Mouse (Mus musculus): ENCODE data around the gene Vmn2r87. TPM values are rescaled to one million over a fixed set of nuclear protein-coding genes. Genes with fewer than 3 reads are reported as not detected.
"Not testable (repeated sequence)": the region's sequence is repeated elsewhere in the genome, so short reads cannot be mapped to it uniquely, and the experiment has no call there.

The Vmn2r87 gene
- polyA plus RNA-seq (2015; fragmentation: Nextera tagmentation; extraction: Ambion mirVana) = 0.08 TPM in 1 of 2 replicates, not detected in the other

- Histone ChIP-seq H3K9ac (no peak within 1 kb of the TSS), H3K27me3 (no peaks in the 10 kb centered on the region), H3K36me3 (no peaks in the 10 kb centered on the region), H3K4me3 (no peak within 1 kb of the TSS), H3K4me1 (replicated peaks) (no peaks in the 10 kb centered on the region), H3K9me3 (no peaks in the 10 kb centered on the region), H3K4me2 (no peak within 1 kb of the TSS), H3K27ac (replicated peaks) (no peak within 1 kb of the TSS)
- ATAC-seq (ENCODE audit: low read depth) = no peak
Measured at GRCm38 (mm10) chr10:130497296-130497695, at the start of gene Vmn2r87. Vmn2r87 (minus strand) TSS chr10:130497396.

GRCm38 (mm10) chr10:130544331-130544730 lies 47.1 kb upstream of the Vmn2r87 start:
- H3K9ac ChIP-seq; H3K4me3 ChIP-seq; ATAC-seq (ENCODE audit: low read depth); H3K27me3 ChIP-seq; H3K36me3 ChIP-seq; H3K4me1 ChIP-seq (replicated peaks); H3K9me3 ChIP-seq; H3K4me2 ChIP-seq; H3K27ac ChIP-seq (replicated peaks): not testable (repeated sequence)
- 75% methylated on average over 1 of the region's 1 CpGs for WGBS

- peak overlapping the region; percentile 70 for H3K27ac ChIP-seq (replicated peaks)
Measured at GRCm38 (mm10) chr10:130541931-130542691, 44.9 kb upstream of the Vmn2r87 start.

GRCm38 (mm10) chr10:130536101-130536500 lies 38.9 kb upstream of the Vmn2r87 start:
- ATAC-seq (ENCODE audit: low read depth) = no peak
- no peak overlapping the region for H3K4me2 ChIP-seq
- H3K9me3 ChIP-seq = no peaks in the 10 kb centered on the region
- no peaks in the 10 kb centered on the region for H3K4me1 ChIP-seq (replicated peaks)
- no peaks in the 10 kb centered on the region for H3K27me3 ChIP-seq
- H3K4me3 ChIP-seq = no peak overlapping the region
- H3K36me3 ChIP-seq = no peaks in the 10 kb centered on the region
- no peak overlapping the region for H3K9ac ChIP-seq
- no peak overlapping the region for H3K27ac ChIP-seq (replicated peaks)
- 74% methylated on average over 3 of the region's 3 CpGs for WGBS

More at GRCm38 (mm10) chr10:130541931-130542691, 44.9 kb upstream of the Vmn2r87 start:
- Histone ChIP-seq H3K9ac (peak overlapping the region; percentile 73), H3K4me3 (peak overlapping the region; percentile 54), H3K4me2 (peak overlapping the region; percentile 65)
- ATAC-seq (ENCODE audit: low read depth) = peak; percentile 99
- H3K9me3 ChIP-seq; H3K4me1 ChIP-seq (replicated peaks); H3K27me3 ChIP-seq; H3K36me3 ChIP-seq: not testable (repeated sequence)
- 0% methylated on average over 21 of the region's 21 CpGs for WGBS

GRCm38 (mm10) chr10:130527926-130528325 lies 30.7 kb upstream of the Vmn2r87 start:
- no peak for ATAC-seq (ENCODE audit: low read depth)
- no peak overlapping the region for H3K27ac ChIP-seq (replicated peaks)
- H3K4me3 ChIP-seq = no peak overlapping the region
- no peaks in the 10 kb centered on the region for H3K9me3 ChIP-seq
- H3K36me3 ChIP-seq = no peaks in the 10 kb centered on the region
- 54% methylated on average over 10 of the region's 10 CpGs for WGBS
- H3K4me2 ChIP-seq = no peak overlapping the region
- H3K9ac ChIP-seq = no peak overlapping the region
- no peaks in the 10 kb centered on the region for H3K4me1 ChIP-seq (replicated peaks)
- H3K27me3 ChIP-seq = no peaks in the 10 kb centered on the region

- Histone ChIP-seq H3K4me1 (replicated peaks) (no peaks in the 10 kb centered on the region), H3K4me3 (peak overlapping the region; percentile 53), H3K9ac (peak overlapping the region; percentile 73), H3K4me2 (peak overlapping the region; percentile 80), H3K27ac (replicated peaks) (no peak overlapping the region), H3K36me3 (no peaks in the 10 kb centered on the region), H3K27me3 (no peaks in the 10 kb centered on the region), H3K9me3 (no peaks in the 10 kb centered on the region)
- WGBS = 3% methylated on average over 36 of the region's 36 CpGs
- ATAC-seq (ENCODE audit: low read depth) = peak; percentile 98
Measured at GRCm38 (mm10) chr10:130470311-130470760, 26.9 kb downstream of the Vmn2r87 start.

- WGBS = 91% methylated on average over 1 of the region's 1 CpGs
- H3K9ac ChIP-seq; H3K4me2 ChIP-seq; H3K4me1 ChIP-seq (replicated peaks); H3K4me3 ChIP-seq; ATAC-seq (ENCODE audit: low read depth); H3K36me3 ChIP-seq; H3K9me3 ChIP-seq; H3K27me3 ChIP-seq; H3K27ac ChIP-seq (replicated peaks): not testable (repeated sequence)
Measured at GRCm38 (mm10) chr10:130455950-130456349, 41.2 kb downstream of the Vmn2r87 start, which contains the start of gene Vmn2r86. Vmn2r86 (minus strand) TSS chr10:130456050.

GRCm38 (mm10) chr10:130444776-130445175 lies 52.4 kb downstream of the Vmn2r87 start:
- H3K4me3 ChIP-seq = no peak overlapping the region
- no peak overlapping the region for H3K27ac ChIP-seq (replicated peaks)
- H3K4me1 ChIP-seq (replicated peaks) = no peaks in the 10 kb centered on the region
- no peak overlapping the region for H3K4me2 ChIP-seq
- H3K36me3 ChIP-seq = no peaks in the 10 kb centered on the region
- no peaks in the 10 kb centered on the region for H3K27me3 ChIP-seq
- WGBS = 91% methylated on average over 21 of the region's 21 CpGs
- no peaks in the 10 kb centered on the region for H3K9me3 ChIP-seq
- ATAC-seq (ENCODE audit: low read depth) = no peak
- H3K9ac ChIP-seq = no peak overlapping the region

GRCm38 (mm10) chr10:130434185-130434898 lies 62.9 kb downstream of the Vmn2r87 start:
- H3K36me3 ChIP-seq; H3K4me1 ChIP-seq (replicated peaks); H3K4me2 ChIP-seq; ATAC-seq (ENCODE audit: low read depth); H3K4me3 ChIP-seq; H3K9ac ChIP-seq; H3K27ac ChIP-seq (replicated peaks); H3K9me3 ChIP-seq; H3K27me3 ChIP-seq: not testable (repeated sequence)
- 86% methylated on average over 11 of the region's 11 CpGs for WGBS

- H3K9ac ChIP-seq; H3K27ac ChIP-seq (replicated peaks); H3K9me3 ChIP-seq; H3K27me3 ChIP-seq; H3K4me2 ChIP-seq; H3K36me3 ChIP-seq; H3K4me1 ChIP-seq (replicated peaks); H3K4me3 ChIP-seq; ATAC-seq (ENCODE audit: low read depth): not testable (repeated sequence)
Measured at GRCm38 (mm10) chr10:130429603-130430002, 67.6 kb downstream of the Vmn2r87 start, which contains the start of gene Vmn2r85. Vmn2r85 (minus strand) TSS chr10:130429703.

- not testable (repeated sequence) for H3K4me1 ChIP-seq (replicated peaks); H3K36me3 ChIP-seq; H3K9me3 ChIP-seq; ATAC-seq (ENCODE audit: low read depth); H3K4me3 ChIP-seq; H3K9ac ChIP-seq; H3K27me3 ChIP-seq; H3K4me2 ChIP-seq; H3K27ac ChIP-seq (replicated peaks)
- WGBS = 86% methylated on average over 2 of the region's 2 CpGs
Measured at GRCm38 (mm10) chr10:130422368-130422767, 74.8 kb downstream of the Vmn2r87 start.

Measured in neural tube, embryonic 13.5 days (tissue).